Mouse (Mus musculus) CD4-positive helper T cell, adult 2 months (primary cell): ENCODE data around the gene Dgkz.

Source experiments
- DNase-seq: peaks from one replicate; pipeline ENCODE4 v3.0.0-alpha.2; 2012; ENCODE audit warnings: low read depth, missing footprints, low spot score

Dgkz gene

GRCm38 (mm10) chr2:91934826-91935525 is 40.7 kb downstream of the Dgkz start:
- DNase-seq = no peak

DNA sequence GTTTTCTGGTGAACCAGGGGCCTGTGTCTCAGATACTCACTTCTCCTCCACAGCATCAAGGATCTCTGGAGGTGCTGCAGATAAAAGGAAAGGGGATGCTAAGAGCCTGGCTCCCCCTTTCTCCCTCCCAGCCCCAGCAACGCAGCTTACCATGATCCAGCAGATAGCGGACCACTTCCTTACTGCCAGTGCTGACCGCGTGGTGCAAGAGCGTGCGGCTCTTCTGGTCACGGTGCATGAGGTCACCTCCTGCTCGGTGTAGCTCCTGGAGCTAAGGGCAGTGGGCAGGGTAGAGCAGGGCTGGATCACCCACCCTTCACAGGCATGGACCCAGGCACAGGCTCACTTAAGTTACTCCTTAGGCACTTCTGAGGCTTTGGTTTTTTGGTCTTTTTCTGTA is 41.6 kb downstream of the Dgkz start:
- no peak for DNase-seq

DNA sequence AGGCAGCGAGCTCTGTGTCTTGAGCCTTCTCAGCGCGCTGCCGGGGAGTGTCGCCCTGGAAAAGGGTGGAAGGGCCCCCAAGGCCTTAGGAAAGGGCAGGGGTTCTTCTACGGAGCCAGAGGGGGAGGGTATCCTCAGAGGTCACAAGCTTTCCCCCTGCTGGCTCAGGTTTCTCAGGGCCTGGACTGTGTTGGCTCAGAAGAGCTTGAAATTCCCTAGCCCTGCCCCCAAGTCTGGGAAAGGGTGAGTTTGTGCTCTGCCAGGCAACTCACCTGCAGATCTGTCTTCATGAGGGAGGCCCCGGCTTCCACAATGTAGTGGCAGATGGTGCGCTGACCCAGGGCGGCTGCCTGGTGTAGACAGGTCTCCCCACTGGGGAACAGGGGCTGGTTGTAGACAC is 42.2 kb downstream of the Dgkz start:
- no peak for DNase-seq

GRCm38 (mm10) chr2:91932737-91933350 is 42.8 kb downstream of the Dgkz start:
- peak; percentile 30 for DNase-seq

- DNase-seq = peak; percentile 69
These were observed 43.4 kb downstream of the Dgkz start, which contains the start of gene Mdk for GRCm38 (mm10) chr2:91932160-91932711. Mdk (minus strand) TSS chr2:91932297.

- DNase-seq = no peak
These were observed 44.1 kb downstream of the Dgkz start for GRCm38 (mm10) chr2:91931328-91932159.

DNA sequence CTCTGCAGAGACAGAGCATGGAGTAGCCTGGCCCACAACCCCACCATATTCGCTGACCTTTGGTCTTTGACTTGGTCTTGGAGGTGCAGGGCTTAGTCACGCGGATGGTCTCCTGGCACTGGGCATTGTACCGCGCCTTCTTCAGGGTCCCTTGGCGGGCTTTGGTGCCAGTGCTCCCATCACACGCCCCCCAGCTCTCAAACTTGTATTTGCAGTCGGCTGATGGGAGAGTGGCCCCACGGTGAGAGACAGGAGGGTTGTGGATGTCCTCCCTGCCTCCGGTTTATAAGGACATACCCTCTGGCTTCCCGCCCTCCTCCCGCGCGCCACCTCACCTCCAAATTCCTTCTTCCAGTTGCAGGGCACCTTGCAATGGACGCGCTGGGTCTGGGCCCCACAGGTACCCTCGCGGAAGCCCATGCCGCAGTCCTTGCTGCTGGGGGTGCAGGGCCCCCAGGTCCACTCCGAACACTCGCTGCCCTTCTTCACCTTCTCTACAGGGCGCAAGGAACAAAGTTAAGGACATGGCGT is 44.8 kb downstream of the Dgkz start:
- no peak for DNase-seq

DNA sequence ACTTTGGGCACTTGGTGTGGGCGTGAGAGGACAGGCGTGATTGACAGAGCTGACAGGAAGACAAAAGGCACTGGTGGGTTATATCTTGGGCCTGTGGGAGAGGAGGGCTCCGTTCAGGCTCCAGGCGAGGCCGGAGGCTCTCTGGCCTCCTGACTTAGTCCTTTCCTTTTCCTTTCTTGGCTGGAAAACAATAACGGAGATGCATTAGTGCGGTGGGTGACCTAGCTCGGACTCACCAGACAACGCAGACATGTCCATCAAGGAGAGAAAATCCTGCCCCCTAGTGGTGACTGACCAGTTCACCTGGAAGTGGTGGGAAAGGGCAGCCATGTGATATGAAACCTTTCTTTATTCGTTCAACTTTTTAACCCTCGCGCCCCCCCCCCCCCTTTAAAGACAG is 45.7 kb downstream of the Dgkz start:
- peak; percentile 51 for DNase-seq

DNA sequence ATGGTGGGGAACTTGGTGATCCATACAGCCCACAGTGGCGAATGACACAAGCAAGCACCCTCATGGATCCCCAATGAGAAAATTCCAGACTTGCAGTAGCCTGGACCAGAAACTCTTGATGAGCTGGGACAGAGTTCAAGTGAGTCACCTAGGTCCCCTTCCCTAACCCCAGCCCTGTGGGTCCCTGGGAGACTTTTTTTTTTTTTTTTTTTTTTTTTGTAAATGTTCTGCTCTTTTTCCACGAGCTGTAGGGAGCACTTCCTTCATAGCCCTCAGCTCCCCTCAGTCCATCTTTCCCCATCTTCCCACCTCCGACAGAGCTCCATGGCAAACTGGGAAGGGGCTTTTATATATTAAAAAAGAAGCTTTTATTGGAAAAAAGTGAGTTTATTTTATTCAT is 46.2 kb downstream of the Dgkz start:
- DNase-seq = no peak

DNA sequence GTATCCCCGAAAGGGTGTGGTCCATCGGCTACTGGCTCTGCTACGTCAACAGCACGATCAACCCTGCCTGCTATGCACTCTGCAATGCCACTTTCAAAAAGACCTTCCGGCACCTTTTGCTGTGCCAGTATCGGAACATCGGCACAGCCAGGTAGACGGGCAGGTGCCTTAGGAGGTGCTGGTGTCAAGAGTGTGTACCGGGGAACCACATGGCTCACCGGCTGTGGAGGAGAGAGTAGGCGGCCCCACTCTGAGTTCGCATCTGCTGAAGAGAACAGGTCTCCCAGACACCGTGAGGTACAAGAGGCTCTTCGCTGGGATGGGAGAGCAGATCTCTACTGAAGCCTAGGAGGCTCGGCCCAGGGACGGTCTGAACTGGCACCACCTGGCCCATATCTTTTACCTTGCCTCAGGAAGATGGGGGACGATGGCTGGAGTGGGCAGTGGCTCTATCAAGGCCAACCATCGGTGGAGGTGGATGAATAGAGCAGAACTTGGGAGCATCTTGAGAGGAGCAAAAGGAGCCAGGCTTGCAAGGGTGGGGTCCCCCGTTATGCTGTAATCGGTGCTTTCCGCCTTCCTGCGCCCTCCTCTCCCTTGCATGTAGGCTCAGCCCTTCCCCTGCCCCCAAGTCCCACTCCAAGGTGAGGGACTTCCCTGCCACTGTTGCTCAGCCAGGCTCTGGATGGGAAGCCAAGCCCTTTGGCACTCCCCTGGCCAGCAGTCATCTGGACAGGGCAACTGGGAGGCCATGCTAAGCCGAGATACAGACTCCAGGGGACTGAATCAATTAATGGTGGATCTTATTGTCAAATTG is 46.9 kb downstream of the Dgkz start:
- no peak for DNase-seq

GRCm38 (mm10) chr2:91927826-91928533 is 47.7 kb downstream of the Dgkz start:
- DNase-seq = peak; percentile 79

DNA sequence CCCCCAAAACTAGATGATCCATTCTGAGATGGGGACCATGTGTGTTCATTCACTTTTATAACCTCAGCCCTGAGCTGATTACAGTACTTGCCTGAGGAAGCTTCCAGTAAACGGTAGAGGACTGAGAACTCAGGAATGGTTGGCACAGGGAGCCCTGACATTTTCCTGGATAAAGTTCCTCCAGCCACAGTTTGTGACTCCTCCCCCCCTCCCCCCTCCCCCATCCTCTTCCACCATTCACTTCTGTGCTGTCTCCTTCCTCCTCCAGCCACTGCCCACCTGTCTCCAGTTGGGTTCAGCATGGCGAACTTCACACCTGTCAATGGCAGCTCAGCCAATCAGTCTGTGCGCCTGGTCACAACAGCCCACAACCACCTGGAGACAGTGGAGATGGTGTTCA is 48.7 kb downstream of the Dgkz start, which contains the start of gene Chrm4:
TSS of gene Chrm4 (plus strand) at position 301 of the 400 bp plus-strand sequence.
- no peak for DNase-seq

DNA sequence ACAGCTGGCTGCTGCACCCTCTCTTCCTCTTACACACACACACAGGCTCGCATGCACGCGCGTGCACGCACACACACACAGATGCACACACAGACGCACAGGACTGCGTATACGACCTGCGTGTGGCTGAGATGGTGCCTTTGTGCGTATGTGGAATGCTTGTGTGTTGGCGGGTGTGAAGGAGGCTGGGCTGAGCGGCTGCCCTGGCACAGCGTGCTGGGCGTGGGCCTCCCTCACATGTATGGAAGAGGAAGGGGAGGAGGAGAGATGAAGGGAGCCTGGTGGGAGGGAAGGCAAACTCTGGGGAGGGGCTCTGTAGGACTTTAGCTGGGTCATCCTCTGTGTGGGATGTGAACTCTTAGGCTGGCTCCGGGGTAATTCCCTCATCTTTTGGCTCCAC is 50.2 kb downstream of the Dgkz start:
- no peak for DNase-seq

DNA sequence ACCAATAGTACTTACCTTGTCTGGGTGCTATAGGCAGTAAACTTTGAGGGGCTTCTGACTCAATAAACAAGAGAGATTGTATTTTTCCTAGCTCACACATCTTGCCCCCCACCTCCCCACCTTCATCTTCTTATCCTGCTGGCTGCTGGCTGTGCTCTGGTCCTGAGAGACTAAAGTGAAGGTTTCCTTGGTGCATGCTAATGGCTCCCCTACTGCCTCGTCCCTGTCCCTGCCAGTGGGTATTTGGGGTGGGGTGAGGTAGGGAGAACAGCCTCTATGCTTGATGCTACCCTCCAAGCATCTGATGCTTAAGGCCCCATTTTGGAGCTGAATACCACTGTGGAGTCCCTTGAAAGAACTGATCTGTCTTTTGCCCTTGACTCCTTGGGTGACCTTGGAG is 50.9 kb downstream of the Dgkz start:
- no peak for DNase-seq

DNA sequence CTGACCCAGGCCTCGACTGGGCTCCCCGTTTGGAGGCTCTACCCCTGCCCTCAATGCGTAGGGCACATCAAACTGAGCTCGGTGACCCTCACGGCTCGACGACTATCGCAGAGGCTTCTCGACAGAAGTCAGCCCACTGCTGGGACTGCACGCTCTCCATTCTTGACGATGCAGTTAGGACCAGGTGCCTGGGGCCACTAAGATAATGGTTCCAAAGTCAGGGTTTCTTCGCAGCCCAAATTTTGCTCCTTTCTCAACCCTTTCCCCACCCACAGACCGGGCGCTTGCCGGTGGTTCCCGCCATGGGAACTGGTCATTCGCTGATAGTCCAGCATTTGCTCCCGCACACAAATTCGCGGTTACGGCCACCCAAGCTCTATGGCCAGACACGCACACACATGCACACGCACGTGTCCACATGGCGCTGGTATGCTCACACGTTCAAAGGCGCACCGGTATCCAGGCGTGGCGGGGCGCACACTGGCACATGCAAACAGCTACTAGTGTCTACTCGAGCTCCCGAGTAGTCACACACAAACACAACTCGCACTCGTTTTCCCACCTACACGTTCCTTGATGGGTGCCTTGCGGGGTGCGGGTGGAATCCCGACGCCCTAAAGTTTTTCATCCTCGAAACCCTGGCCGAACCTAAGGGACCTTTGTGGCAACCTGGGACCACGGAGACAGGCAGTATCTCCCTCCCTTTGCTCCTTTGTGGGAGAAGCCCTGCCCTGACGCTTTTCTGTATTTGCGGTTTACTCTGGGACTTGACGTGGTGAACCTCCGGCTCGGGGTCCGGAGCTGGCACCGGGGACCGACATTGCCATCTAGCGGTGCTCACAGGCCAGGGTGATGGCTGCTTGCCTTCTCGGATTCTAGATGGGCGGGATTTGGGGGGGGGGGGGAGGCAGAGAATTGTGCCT is 52.0 kb downstream of the Dgkz start:
- DNase-seq = peak; percentile 86

GRCm38 (mm10) chr2:91922586-91923414 is 52.9 kb downstream of the Dgkz start:
- peak; percentile 69 for DNase-seq

- peak; percentile 78 for DNase-seq
These were observed 53.7 kb downstream of the Dgkz start for GRCm38 (mm10) chr2:91921790-91922570.
